Mouse (Mus musculus): ENCODE results near the gene Vmn2r83. TPM values are rescaled to one million over a fixed set of nuclear protein-coding genes. Genes with fewer than 3 reads are reported as not detected.
A peak's percentile ranks its signal among the peaks of the same experiment; 100 is the strongest.
"Not testable (repeated sequence)": the region's sequence is repeated elsewhere in the genome, so short reads cannot be mapped to it uniquely, and the experiment has no call there.

Vmn2r83 gene
- not detected in 2 replicates for polyA plus RNA-seq (2015; fragmentation: Nextera tagmentation; extraction: Ambion mirVana)

DNA sequence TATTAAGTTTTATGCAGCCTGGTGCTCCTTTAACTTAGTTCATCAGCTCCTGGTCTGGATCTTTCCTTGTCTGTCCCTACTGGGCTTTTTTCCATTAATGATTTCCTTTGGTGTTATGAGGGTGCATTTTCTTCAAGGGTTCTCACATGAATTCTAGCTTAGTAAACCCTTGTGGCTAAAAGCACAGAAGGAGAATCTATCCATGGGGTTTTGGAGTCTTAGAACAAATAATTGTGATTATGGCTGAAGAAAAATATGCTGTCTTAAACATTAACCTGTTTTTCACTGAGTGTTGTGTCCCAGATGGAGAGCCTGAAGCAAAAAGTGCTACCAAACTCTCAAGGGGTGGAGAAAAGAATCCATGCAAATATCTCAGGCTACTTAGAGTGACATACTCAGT is at the start of gene Vmn2r83:
Gene Vmn2r83 (plus strand): TSS at position 301 of the 400 bp plus-strand sequence.
- Histone ChIP-seq H3K4me3 (no peak within 1 kb of the TSS), H3K9me3 (no peaks in the 10 kb centered on the region), H3K4me2 (no peak within 1 kb of the TSS), H3K27me3 (no peaks in the 10 kb centered on the region), H3K4me1 (no peaks in the 10 kb centered on the region), H3K36me3 (no peaks in the 10 kb centered on the region), H3K9ac (no peak within 1 kb of the TSS), H3K27ac (no peak within 1 kb of the TSS)
- ATAC-seq (ENCODE audit: borderline replicate concordance, extremely low read depth, low FRiP score, low TSS enrichment) = no peak

DNA sequence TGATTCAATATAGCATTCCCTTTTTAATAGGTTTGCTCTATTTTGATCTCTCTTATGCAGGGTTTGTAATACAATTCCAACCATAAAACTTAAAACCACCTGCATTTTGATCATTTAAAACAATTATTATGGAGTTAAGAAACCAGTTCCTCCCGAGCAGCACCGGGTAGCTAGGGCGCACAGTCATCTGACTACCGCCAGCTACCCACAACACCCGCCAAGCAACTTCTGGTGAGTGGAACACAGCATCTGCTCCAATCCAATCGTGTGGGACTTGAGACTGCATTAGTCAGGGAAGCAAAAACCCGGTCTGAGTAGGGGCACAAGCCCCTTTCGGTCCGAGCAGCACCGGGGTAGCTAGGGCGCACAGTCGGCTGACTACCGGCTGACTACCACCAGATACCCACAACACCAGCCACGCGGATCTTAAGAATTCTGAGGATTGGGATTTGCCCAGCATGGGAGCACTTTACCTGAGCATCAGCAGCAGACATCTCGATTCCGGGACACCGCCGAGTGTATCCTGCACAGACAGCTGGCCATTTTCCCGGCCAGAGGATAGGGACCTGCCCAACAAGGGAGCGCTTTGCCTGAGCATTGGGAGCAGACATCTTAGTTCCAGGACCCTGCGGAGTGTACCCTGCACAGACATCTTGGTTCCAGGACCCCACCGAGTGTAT is 33.2 kb upstream of the Vmn2r83 start:
- not testable (repeated sequence) for H3K36me3 ChIP-seq; H3K4me3 ChIP-seq; H3K9me3 ChIP-seq; ATAC-seq (ENCODE audit: borderline replicate concordance, extremely low read depth, low FRiP score, low TSS enrichment); H3K4me1 ChIP-seq; H3K27ac ChIP-seq; H3K27me3 ChIP-seq; H3K9ac ChIP-seq; H3K4me2 ChIP-seq
- WGBS = 81% methylated on average over 23 of the region's 23 CpGs

DNA sequence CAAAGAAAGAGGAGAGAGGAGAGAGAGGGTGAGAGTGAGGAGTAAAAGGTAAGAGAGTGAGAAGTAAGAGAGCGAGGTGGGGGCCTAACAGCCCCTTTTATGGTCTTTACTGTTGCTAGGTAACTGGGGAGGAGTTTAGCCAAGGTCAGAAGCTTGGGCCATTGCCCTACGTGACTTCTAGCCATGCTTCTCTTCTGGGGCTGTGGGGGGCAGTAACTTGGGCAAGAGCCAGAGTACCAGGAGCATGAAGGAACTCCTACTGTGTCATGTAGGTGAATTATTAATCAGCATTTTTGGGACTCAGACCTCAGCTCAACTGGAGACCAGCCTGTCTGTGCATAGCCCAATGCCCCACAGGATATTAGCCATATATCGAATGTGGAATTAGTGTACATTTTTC is 27.4 kb downstream of the Vmn2r83 start:
- Histone ChIP-seq H3K27ac (no peak overlapping the region), H3K36me3 (no peaks in the 10 kb centered on the region), H3K4me1 (no peaks in the 10 kb centered on the region), H3K9ac (no peak overlapping the region), H3K27me3 (no peaks in the 10 kb centered on the region), H3K4me3 (no peak overlapping the region), H3K9me3 (no peaks in the 10 kb centered on the region), H3K4me2 (no peak overlapping the region)
- WGBS = 48% methylated on average over 3 of the region's 3 CpGs
- ATAC-seq (ENCODE audit: borderline replicate concordance, extremely low read depth, low FRiP score, low TSS enrichment) = no peak

DNA sequence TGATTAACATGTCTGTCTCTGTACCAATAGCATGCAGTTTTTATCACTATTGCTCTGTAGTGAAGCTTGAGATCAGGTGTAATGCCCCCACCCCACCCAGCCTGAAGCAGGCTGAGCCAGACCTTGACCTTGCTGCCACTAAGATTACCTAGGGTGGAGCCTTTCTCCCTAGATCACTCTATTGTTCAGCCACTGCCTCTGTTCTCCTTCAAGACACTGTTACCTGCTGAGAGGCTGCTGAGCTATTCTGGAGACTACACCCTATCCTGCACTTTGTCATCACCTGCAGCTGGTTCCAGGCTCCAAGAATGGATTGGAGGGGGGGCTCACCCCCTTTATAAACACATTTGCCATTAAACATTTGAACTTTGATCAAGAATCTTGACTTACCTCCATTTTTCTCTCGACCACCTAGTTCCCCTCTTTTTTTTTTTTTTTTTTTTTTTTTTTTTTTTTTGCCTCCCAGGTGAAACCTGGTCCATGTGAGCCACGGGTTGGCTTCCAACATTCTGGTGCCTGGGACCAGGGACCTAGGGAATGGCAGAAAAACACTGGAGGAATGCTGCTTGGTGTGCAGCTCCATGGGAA is 28.3 kb downstream of the Vmn2r83 start:
- ATAC-seq (ENCODE audit: borderline replicate concordance, extremely low read depth, low FRiP score, low TSS enrichment) = no peak
- Histone ChIP-seq H3K36me3 (no peaks in the 10 kb centered on the region), H3K9ac (no peak overlapping the region), H3K4me3 (no peak overlapping the region), H3K27ac (no peak overlapping the region), H3K4me2 (no peak overlapping the region), H3K9me3 (no peaks in the 10 kb centered on the region), H3K27me3 (no peaks in the 10 kb centered on the region), H3K4me1 (no peaks in the 10 kb centered on the region)
- WGBS = 35% methylated on average over 2 of the region's 2 CpGs

DNA sequence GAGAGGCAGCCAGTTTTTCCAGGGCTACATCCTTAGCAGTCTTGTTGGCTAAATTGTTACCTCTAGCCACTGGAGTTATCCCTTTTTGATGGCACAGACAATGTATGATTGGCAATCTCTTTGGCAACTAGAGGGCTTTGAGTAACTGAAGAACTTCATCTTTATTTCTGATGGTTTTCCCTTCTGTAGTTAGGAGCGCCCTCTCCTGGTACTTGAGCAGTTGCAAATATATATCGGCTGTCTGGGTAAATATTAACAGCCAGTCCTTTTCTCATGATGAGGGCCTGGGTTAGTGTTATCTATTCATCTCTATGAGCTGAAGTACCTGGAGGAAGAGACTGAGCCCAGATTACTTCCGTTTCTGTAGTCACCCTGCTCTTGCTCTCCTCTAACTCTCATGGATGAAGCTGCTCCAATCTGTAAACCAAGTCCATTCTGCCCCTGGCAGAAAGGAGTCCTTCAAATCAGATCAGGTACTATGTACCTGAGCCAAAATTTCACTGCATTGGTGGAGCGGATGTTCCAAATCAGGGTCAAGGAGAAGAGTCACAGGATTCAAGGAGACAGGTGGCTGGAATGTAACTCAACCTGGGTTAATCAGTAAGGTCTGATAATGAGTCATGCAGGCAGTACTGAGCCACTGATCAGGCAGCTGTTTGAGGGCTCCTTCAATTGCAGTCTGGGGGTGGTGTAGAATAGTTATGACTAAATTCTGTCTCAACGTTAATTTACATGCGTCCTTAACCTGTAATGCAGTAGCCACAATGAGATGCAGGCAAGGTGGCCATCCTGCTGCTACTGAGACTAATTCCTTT is 34.5 kb downstream of the Vmn2r83 start:
- H3K4me1 ChIP-seq = no peaks in the 10 kb centered on the region
- no peak overlapping the region for H3K4me3 ChIP-seq
- no peaks in the 10 kb centered on the region for H3K9me3 ChIP-seq
- no peak overlapping the region for H3K27ac ChIP-seq
- no peaks in the 10 kb centered on the region for H3K36me3 ChIP-seq
- no peaks in the 10 kb centered on the region for H3K27me3 ChIP-seq
- no peak overlapping the region for H3K9ac ChIP-seq
- H3K4me2 ChIP-seq = no peak overlapping the region
- WGBS = 60% methylated on average over 6 of the region's 6 CpGs
- no peak for ATAC-seq (ENCODE audit: borderline replicate concordance, extremely low read depth, low FRiP score, low TSS enrichment)

DNA sequence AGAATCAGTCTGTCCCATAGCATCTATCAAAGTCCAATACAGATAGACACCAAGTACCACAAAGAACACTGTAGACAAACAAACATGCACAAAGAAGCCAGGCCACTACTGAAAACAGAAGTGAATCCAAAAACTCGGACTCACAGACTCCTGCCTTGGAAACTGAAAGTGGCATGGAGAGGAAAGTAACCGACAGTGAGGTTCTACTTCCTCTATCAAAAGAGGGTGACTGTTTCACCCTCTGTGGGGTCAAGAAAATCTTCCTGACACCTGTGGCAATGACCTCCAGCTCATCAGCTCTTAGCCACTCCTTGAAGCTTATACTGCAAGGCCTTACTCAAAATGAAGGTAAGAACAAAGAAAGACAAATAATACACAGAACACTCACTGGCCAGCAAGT is 38.2 kb downstream of the Vmn2r83 start:
- Histone ChIP-seq H3K9ac (no peak overlapping the region), H3K27me3 (no peaks in the 10 kb centered on the region), H3K4me2 (no peak overlapping the region), H3K4me1 (no peaks in the 10 kb centered on the region), H3K36me3 (no peaks in the 10 kb centered on the region), H3K27ac (no peak overlapping the region), H3K9me3 (no peaks in the 10 kb centered on the region), H3K4me3 (no peak overlapping the region)
- 71% methylated on average over 2 of the region's 2 CpGs for WGBS
- no peak for ATAC-seq (ENCODE audit: borderline replicate concordance, extremely low read depth, low FRiP score, low TSS enrichment)

DNA sequence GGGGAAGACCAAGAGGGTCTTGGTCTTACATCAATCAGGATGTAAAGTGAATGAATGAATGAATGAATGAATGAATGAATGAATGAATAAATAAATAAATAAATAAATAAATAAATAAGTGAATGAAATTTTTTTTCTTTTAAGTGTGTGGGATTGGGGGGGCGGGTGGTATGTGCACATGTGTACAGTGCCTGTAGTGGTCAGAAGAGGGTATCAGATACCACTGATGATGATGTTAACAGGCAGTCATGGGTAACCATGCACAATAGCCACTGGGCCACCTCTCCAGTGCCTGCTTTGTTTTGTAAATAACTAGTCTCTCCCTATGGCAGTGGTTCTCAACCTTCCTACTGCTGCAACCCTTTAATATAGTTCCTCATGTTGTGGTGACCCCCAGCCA is 55.9 kb downstream of the Vmn2r83 start:
- Histone ChIP-seq H3K4me1 (no peaks in the 10 kb centered on the region), H3K9me3 (no peaks in the 10 kb centered on the region), H3K36me3 (0 out of 2 replicates have a peak, but pooled peaks cover 17% of the 10 kb centered on the region), H3K27me3 (no peaks in the 10 kb centered on the region), H3K27ac (no peak overlapping the region), H3K4me2 (no peak overlapping the region), H3K9ac (no peak overlapping the region), H3K4me3 (no peak overlapping the region)
- ATAC-seq (ENCODE audit: borderline replicate concordance, extremely low read depth, low FRiP score, low TSS enrichment) = no peak
- 43% methylated on average over 1 of the region's 1 CpGs for WGBS

DNA sequence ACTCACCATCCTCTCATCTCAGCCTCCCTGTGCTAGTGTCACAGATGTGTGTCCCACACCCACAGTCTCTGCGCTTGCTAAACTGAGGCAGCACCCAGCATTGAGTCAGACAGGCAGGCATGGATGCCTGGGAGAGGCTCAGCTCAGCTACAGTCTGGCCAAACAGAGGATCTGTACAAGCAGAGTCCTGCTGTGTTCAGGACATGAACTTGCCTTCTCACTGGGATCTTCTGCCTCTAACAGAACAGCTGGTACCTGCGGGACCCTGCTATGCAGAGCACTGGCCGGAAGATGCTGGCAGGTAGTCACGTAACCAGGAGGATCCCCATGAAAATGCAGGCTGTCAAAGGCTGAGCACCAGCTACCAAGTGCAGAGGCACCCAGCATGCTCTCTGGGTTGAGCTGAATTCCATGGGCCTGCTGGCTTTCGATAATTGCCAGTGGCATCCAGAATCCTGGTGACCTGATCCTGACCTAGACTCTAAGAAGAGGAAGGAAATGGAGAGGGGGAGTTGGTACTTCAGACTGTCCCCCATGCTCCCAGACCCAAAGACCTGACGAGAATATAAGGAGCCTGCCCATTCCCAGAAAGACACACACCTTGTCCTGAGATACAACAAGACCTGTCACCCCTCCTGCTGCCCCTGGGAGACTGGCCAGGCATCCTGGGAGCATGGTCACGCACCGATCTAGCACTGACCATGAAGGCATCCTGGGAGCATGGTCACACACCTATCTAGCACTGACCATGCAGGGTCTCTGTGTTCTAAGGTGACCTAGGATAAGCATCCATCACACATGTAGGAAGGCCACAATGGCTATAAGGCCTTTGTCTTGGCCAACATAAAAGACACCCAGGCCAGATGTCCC is 57.2 kb downstream of the Vmn2r83 start:
- Histone ChIP-seq H3K27me3 (no peaks in the 10 kb centered on the region), H3K9me3 (no peaks in the 10 kb centered on the region), H3K27ac (no peak overlapping the region), H3K4me1 (no peaks in the 10 kb centered on the region), H3K36me3 (0 out of 2 replicates have a peak, but pooled peaks cover 17% of the 10 kb centered on the region), H3K9ac (no peak overlapping the region), H3K4me3 (no peak overlapping the region), H3K4me2 (no peak overlapping the region)
- 90% methylated on average over 8 of the region's 8 CpGs for WGBS
- ATAC-seq (ENCODE audit: borderline replicate concordance, extremely low read depth, low FRiP score, low TSS enrichment) = no peak

DNA sequence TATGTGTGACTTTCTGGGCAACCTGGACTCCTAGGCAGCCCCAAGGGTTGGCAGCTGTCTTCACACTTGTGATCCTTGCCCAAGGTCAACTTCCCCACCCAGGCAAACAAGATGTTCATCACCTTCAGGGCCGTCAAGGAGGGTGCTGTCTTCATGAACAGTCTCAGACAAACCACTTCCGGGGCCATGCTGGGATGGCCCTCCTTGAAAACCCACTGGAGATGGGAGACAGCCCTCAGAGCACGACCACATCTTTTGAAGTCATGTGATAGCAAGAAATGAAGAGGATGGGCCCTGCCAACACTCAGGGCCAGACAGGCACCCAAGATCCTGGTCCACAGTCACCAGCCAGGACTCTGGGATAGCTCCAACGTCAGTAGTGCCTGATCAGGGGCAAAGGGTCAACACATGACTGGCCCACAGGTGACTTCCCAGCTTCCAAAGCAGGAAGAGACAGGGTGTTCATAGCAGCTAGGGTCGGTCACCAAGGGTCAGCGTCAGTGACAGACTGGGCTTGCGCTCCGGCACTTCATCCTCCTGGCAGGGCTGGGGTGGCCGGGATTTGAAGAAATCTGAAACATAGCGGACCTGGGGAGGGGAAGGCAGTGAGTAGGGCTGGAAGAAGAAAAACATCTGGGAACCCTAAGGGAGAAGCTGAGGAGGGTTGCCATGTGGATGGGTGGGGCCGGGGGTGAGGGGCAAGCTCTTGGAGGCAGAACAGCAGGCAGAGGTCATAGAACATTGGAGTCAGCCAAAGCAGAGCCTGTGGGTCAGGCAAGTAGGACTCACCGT is 58.3 kb downstream of the Vmn2r83 start:
- WGBS = 82% methylated on average over 12 of the region's 12 CpGs
- no peak overlapping the region for H3K9ac ChIP-seq
- H3K36me3 ChIP-seq = 0 out of 2 replicates have a peak, but pooled peaks cover 17% of the 10 kb centered on the region
- H3K4me1 ChIP-seq = no peaks in the 10 kb centered on the region
- H3K27ac ChIP-seq = no peak overlapping the region
- H3K9me3 ChIP-seq = no peaks in the 10 kb centered on the region
- no peaks in the 10 kb centered on the region for H3K27me3 ChIP-seq
- H3K4me2 ChIP-seq = no peak overlapping the region
- no peak overlapping the region for H3K4me3 ChIP-seq
- 0 out of 2 replicates have a peak, but pooled peaks have one; percentile 6 for ATAC-seq (ENCODE audit: borderline replicate concordance, extremely low read depth, low FRiP score, low TSS enrichment)

DNA sequence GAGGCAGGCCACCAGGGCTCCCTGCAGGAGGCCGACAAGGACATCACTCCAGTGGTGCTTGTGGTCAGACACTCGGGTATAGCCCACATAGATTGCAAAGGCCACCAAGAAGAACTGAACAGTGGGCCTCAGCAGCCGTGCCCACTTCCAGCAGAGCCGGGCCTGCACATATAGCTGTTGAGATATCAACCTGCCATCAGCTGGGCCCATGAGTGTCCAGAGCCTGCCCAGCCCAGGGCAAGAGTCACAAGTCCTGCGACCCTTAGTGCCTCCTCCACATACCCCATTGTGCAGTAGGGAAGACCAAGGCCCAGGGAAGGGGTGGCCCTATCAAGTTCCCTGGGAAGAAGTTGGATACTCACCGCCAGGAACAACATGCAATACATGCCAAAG is 58.9 kb downstream of the Vmn2r83 start:
- no peak overlapping the region for H3K4me3 ChIP-seq
- H3K9ac ChIP-seq = no peak overlapping the region
- no peaks in the 10 kb centered on the region for H3K4me1 ChIP-seq
- no peaks in the 10 kb centered on the region for H3K9me3 ChIP-seq
- 82% methylated on average over 6 of the region's 6 CpGs for WGBS
- H3K4me2 ChIP-seq = no peak overlapping the region
- 0 out of 2 replicates have a peak, but pooled peaks have one; percentile 7 for ATAC-seq (ENCODE audit: borderline replicate concordance, extremely low read depth, low FRiP score, low TSS enrichment)
- H3K27me3 ChIP-seq = no peaks in the 10 kb centered on the region
- no peak overlapping the region for H3K27ac ChIP-seq
- 0 out of 2 replicates have a peak, but pooled peaks cover 17% of the 10 kb centered on the region for H3K36me3 ChIP-seq

DNA sequence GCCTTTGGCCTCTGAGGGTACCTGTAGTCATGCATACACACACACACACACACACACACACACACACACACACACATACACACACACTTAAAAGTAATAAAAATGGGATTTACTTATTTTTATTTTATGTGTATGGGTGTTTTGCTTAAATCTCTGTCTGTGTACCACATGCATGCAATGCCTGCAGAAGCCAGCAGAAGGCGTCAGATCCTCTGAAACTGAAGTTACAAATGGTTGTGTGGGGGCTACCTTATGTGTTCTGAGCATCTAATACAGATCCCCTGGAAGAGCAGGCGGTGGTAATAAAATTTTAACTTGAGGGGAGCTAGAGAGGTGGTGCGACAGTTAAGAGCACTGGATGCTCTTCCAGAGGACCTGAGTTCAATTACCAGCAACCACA is 59.5 kb downstream of the Vmn2r83 start:
- H3K27me3 ChIP-seq = no peaks in the 10 kb centered on the region
- 0 out of 2 replicates have a peak, but pooled peaks cover 17% of the 10 kb centered on the region for H3K36me3 ChIP-seq
- no peak overlapping the region for H3K4me2 ChIP-seq
- no peaks in the 10 kb centered on the region for H3K9me3 ChIP-seq
- no peak overlapping the region for H3K27ac ChIP-seq
- WGBS = 77% methylated on average over 3 of the region's 3 CpGs
- ATAC-seq (ENCODE audit: borderline replicate concordance, extremely low read depth, low FRiP score, low TSS enrichment) = no peak
- no peaks in the 10 kb centered on the region for H3K4me1 ChIP-seq
- H3K9ac ChIP-seq = no peak overlapping the region
- H3K4me3 ChIP-seq = no peak overlapping the region

All from lung, embryonic 15.5 days (tissue).